Mouse (Mus musculus) granulocyte monocyte progenitor cell, adult 5-6 weeks (primary cell): Measurements from ENCODE around the gene Tmem45a. TPM values are rescaled to one million over a fixed set of nuclear protein-coding genes. Genes with fewer than 3 reads are reported as not detected.
A peak's percentile ranks its signal among the peaks of the same experiment; 100 is the strongest.

Experiments used
- ATAC-seq: replicated peaks from 2 replicates; pipeline ENCODE4 v1.8.0; 2016; ENCODE audit warnings: mild to moderate bottlenecking, moderate TSS enrichment, inconsistent platforms; ENCODE audit not compliant: poor library complexity, severe bottlenecking
- total RNA-seq, 2 experiments: library from RNA; stranded (forward) in 1 of 2; stranded (reverse) in 1 of 2; fragments of 200-712, 200-1000 nt in 1 of 2; fragments of >200 nt in 1 of 2; fragmentation: Nextera tagmentation in 1 of 2; gene quantifications; 2 replicates each; pipeline ENCODE4 v1.2.3; 2014 to 2017

Gene Tmem45a
- total RNA-seq, 2 experiments from 2014 or later, result not detected

DNA sequence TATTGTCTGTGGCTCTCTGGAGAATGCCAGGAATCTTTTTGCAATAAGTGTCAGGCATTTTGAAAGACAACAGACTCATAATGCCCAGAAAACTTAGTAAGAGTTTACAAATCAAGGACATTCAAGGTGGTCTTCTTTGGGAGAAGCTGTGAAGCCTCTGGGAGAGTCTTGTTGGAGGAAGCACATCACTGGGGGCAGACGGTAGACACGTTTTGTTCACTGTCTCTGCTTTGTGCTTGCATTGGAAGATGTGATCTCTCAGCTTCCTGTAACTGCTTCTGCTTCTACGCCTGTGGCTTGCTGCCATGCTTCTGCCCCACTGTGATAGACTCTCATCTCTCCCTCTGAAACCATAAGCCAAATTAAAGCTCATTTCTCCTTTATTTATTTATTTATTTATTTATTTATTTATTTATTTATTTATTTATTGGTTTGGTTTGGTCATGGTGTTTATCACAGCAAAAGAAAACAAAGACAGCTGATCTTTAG, 86.4 kb downstream of the Tmem45a start:
- ATAC-seq, result no peak

- ATAC-seq, result no peak
Measured at GRCm38 (mm10) chr16:56798873-56799272, 87.1 kb downstream of the Tmem45a start.

DNA sequence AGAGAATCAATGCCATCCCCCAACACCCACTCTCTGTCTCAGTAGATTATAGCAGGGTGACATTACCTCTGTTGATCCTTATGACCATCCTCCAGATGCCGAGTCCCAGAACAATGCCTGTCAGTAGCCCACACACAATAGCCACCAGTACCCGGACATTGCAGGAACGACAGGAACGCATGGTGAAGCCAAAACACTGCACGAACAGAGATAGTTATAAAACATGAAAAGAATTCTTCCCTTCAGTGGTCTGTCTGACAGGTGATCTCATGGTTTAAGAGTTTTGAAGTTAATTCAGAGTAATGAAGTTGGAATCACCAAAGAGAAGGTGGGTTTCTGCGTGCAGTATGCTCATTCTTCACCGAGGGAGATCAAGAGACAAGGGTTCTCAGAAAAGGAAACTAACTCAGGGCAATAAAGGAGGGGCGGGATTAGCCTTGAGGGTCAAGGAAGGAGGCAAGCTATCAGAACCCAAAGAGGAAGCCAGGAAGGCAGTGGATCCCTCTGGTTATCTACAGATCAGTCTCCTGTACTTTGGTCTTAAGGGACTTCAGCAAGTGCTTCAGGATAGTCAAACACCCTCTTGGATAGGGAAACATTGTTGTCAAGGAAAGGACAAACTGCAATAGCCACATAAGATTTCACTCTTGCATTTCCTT, 90.4 kb downstream of the Tmem45a start, which contains the start of gene Adgrg7:
Gene Adgrg7, minus strand, starts transcription at position 375 of the 659 bp plus-strand sequence.
- ATAC-seq, result peak; percentile 83

GRCm38 (mm10) chr16:56794383-56795144, 91.4 kb downstream of the Tmem45a start:
- no peak; the same call in 1 of the 2 replicates for ATAC-seq

DNA sequence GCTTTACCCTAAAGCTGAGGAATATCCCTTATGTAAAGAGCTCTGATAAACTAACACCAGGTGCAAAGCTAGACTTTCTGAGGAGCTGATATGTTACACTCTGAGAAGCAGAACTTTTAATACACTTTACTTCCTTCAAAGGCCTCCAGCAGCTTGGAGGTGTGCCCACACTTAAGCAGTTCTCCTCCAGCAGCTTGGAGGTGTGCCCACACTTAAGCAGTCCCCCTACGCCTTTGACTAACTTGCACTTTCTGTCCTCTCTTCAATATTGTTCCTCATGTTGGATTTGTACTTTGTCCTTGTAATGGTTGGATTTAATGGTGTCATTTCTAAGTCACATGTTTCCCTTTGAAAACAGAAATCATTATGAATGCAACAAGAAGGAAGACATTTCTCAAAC, 92.2 kb downstream of the Tmem45a start:
- peak; percentile 63 for ATAC-seq

GRCm38 (mm10) chr16:56785943-56786342, 100.0 kb downstream of the Tmem45a start:
- ATAC-seq, result no peak

- ATAC-seq, result peak; percentile 83
Measured at GRCm38 (mm10) chr16:56771163-56772105, 114.5 kb downstream of the Tmem45a start.

Other genes starting within 250 kb of the Tmem45a start
- gene Tfg, start 168.7 kb downstream of the Tmem45a start, total RNA-seq (2014; fragmentation: Nextera tagmentation), result 85.4 and 105 TPM in 2 replicates
- 48.8 and 51.7 TPM in 2 replicates for gene Tfg, start 168.7 kb downstream of the Tmem45a start, total RNA-seq (2017)
- 16.4 and 23.6 TPM in 2 replicates for gene Adgrg7, start 90.3 kb downstream of the Tmem45a start, total RNA-seq (2014; fragmentation: Nextera tagmentation)
- gene Adgrg7, start 90.3 kb downstream of the Tmem45a start, total RNA-seq (2017), result 35.7 and 36.5 TPM in 2 replicates
- not detected in 2 replicates for gene Lnp1, start 41.9 kb upstream of the Tmem45a start, total RNA-seq (2014; fragmentation: Nextera tagmentation)
- gene Lnp1, start 41.9 kb upstream of the Tmem45a start, total RNA-seq (2017), result not detected in 2 replicates
- not detected in 2 replicates for gene Tmem45a2, start 185.2 kb upstream of the Tmem45a start, total RNA-seq (2014; fragmentation: Nextera tagmentation)
- gene Tmem45a2, start 185.2 kb upstream of the Tmem45a start, total RNA-seq (2017), result not detected in 2 replicates
- gene Tomm70a, start 235.5 kb upstream of the Tmem45a start, total RNA-seq (2014; fragmentation: Nextera tagmentation), result 61.1 and 70.8 TPM in 2 replicates
- gene Tomm70a, start 235.5 kb upstream of the Tmem45a start, total RNA-seq (2017), result 75.0 and 81.3 TPM in 2 replicates